Mouse (Mus musculus) midbrain, embryonic 14.5 days (tissue): ENCODE results near the gene Rps6ka1. TPM values are rescaled to one million over a fixed set of nuclear protein-coding genes. Genes with fewer than 3 reads are reported as not detected.
A peak's percentile ranks its signal among the peaks of the same experiment; 100 is the strongest.

Experiments used
- ATAC-seq: fragments of 200-750 bp; cut with Nextera tagmentation; 2 replicates; pipeline ENCODE4 v1.8.0; 2017; ENCODE audit warnings: moderate number of reproducible peaks, moderate library complexity; ENCODE audit not compliant: low FRiP score, low TSS enrichment
- DNase-seq: peaks from one replicate; pipeline ENCODE4 v3.0.0-alpha.2; 2015
- H3K27ac ChIP-seq: fragments of 300-500 bp; sonication (generic); replicated peaks from 2 replicates; pipeline ENCODE4 v1.5.1; 2014; ENCODE audit warnings: mild to moderate bottlenecking, low read depth, low read length, moderate library complexity
- H3K27me3 ChIP-seq: fragments of 300-500 bp; sonication (generic); 2 replicates; pipeline ENCODE4 v1.6.1; 2014; ENCODE audit warnings: low read length, control low read depth, mixed read lengths; ENCODE audit not compliant: control insufficient read depth, insufficient read depth
- H3K36me3 ChIP-seq: fragments of 300-500 bp; sonication (generic); 2 replicates; pipeline ENCODE4 v1.6.1; 2014; ENCODE audit warnings: low read length, control low read depth; ENCODE audit not compliant: control insufficient read depth, insufficient read depth
- H3K4me1 ChIP-seq: fragments of 300-500 bp; sonication (generic); 2 replicates; pipeline ENCODE4 v1.6.1; 2014; ENCODE audit warnings: mild to moderate bottlenecking, antibody characterized with exemption, low read length, control low read depth; ENCODE audit not compliant: control insufficient read depth, insufficient read depth
- H3K4me2 ChIP-seq: fragments of 300-500 bp; sonication (generic); 2 replicates; pipeline ENCODE4 v1.6.1; 2014; ENCODE audit warnings: mild to moderate bottlenecking, low read length, moderate library complexity
- H3K4me3 ChIP-seq: fragments of 300-500 bp; sonication (generic); replicated peaks from 2 replicates; pipeline ENCODE4 v1.5.1; 2014; ENCODE audit warnings: low read depth, low read length
- H3K9ac ChIP-seq: fragments of 300-500 bp; sonication (generic); replicated peaks from 2 replicates; pipeline ENCODE4 v1.6.1; 2014; ENCODE audit warnings: mild to moderate bottlenecking, low read length, moderate library complexity
- H3K9me3 ChIP-seq: fragments of 300-500 bp; sonication (generic); 2 replicates; pipeline ENCODE4 v1.6.1; 2016; ENCODE audit warnings: low read length, control low read depth, mixed read lengths; ENCODE audit not compliant: control insufficient read depth
- WGBS: fragments of 180-500 bp; shearing (Covaris S2); extraction: QIAGEN DNeasy Blood & Tissue Kit; methylation state at CpG from one replicate; pipeline ENCODE4 v1.1.7; 2014; 5-methylcytosine and 5-hydroxymethylcytosine counted together
- polyA plus RNA-seq: library from polyadenylated mRNA; unstranded; fragments of >200 nt; fragmentation: Nextera tagmentation; extraction: Ambion mirVana; gene quantifications from 2 replicates; pipeline ENCODE4 v1.2.1, GENCODE M21; 2014

Rps6ka1 gene
- polyA plus RNA-seq, 1 experiment from 2014 or later = 22.0 TPM

DNA sequence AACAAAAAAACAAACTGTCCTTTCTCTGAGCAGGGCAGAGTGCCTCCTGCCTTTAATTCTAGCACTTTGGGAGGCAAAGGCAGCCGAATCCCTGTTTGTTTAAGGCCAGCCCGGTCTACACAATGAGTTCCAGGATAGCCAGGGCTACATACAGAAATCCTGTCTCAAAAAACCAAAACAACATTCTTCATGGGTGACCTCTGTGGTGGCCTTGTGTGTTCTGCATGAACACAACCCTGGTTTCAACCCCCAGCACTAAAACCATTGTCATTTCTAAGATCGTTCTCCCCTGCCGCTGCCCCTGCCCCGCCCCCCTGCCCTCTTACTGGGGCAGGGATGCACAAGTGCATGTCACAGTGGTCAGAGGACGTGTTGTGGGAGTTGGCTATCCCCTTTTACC is 13.3 kb upstream of the Rps6ka1 start:
- WGBS = 82% methylated on average over 6 of the region's 6 CpGs
- H3K27me3 ChIP-seq = no peaks in the 10 kb centered on the region
- no peaks in the 10 kb centered on the region for H3K36me3 ChIP-seq
- H3K4me2 ChIP-seq = no peak overlapping the region
- H3K4me3 ChIP-seq = no peak overlapping the region
- H3K27ac ChIP-seq = no peak overlapping the region
- H3K9ac ChIP-seq = no peak overlapping the region
- ATAC-seq (no peak), DNase-seq (no peak)
- no peaks in the 10 kb centered on the region for H3K4me1 ChIP-seq
- no peaks in the 10 kb centered on the region for H3K9me3 ChIP-seq

DNA sequence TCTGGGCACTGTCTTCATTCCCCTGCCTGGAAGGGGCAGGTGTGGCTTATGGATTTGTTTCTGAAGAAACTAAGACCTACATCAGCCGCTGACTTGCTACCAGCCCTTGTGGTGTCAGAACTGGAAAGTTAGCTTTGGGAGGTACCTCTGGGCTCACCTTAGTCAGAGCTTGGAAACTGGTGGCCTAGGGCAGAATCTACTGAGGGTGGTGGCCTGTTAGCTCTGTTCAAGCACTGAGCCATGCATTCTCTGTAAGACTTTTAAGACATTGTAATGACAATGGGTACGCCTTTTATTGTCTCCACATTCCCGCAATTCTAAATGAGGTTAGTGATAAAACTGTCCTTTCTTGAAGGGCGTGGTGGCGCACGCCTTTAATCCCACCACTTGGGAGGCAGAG is 12.8 kb upstream of the Rps6ka1 start:
- 90% methylated on average over 6 of the region's 6 CpGs for WGBS

DNA sequence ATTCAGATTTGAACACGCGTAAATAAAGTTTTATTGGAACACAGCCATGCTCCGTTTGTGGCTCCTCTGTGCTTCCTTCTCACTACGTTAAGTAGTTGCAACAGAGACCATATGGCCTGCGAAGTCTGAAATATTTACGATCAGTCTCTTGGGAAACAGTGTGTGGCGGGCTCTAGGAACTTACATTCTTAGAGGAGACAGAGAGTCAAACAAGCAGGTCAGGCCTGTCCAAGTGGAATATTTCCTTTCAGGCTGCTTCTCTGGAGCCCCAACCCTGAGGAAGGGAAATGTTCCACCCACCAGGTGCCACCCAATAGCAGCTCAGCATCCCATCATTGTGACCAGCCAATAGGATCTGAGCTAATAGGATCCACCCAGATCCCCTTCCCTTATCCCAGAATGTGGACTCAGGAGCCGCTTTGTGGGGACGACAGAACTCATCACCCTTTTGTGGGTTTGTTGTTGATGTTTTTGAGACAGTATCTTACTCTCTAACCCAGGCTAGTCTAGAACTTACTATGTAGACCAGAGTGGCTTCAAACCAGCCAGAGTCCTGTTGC is 11.7 kb upstream of the Rps6ka1 start:
- Histone ChIP-seq H3K4me3 (no peak overlapping the region), H3K9me3 (no peaks in the 10 kb centered on the region), H3K4me2 (no peak overlapping the region), H3K36me3 (no peaks in the 10 kb centered on the region), H3K27me3 (no peaks in the 10 kb centered on the region), H3K4me1 (no peaks in the 10 kb centered on the region), H3K9ac (no peak overlapping the region), H3K27ac (no peak overlapping the region)
- WGBS = 80% methylated on average over 9 of the region's 9 CpGs
- DNase-seq = no peak
- ATAC-seq = no peak

More for the DNA sequence above, 12.8 kb upstream of the Rps6ka1 start:
- Histone ChIP-seq H3K4me3 (no peak overlapping the region), H3K36me3 (no peaks in the 10 kb centered on the region), H3K9me3 (no peaks in the 10 kb centered on the region), H3K27ac (no peak overlapping the region), H3K4me1 (no peaks in the 10 kb centered on the region), H3K9ac (no peak overlapping the region), H3K4me2 (no peak overlapping the region), H3K27me3 (no peaks in the 10 kb centered on the region)
- no peak for ATAC-seq
- DNase-seq = no peak

GRCm38 (mm10) chr4:133898151-133898550 is 10.6 kb upstream of the Rps6ka1 start:
- H3K4me3 ChIP-seq = no peak overlapping the region
- no peaks in the 10 kb centered on the region for H3K9me3 ChIP-seq
- H3K4me2 ChIP-seq = no peak overlapping the region
- H3K36me3 ChIP-seq = no peaks in the 10 kb centered on the region
- ATAC-seq (no peak), DNase-seq (no peak)
- H3K9ac ChIP-seq = no peak overlapping the region
- 27% methylated on average over 6 of the region's 6 CpGs for WGBS
- no peak overlapping the region for H3K27ac ChIP-seq
- no peaks in the 10 kb centered on the region for H3K27me3 ChIP-seq
- no peaks in the 10 kb centered on the region for H3K4me1 ChIP-seq

- ATAC-seq (no peak), DNase-seq (no peak)
- Histone ChIP-seq H3K9me3 (no peaks in the 10 kb centered on the region), H3K36me3 (no peaks in the 10 kb centered on the region), H3K4me1 (no peaks in the 10 kb centered on the region), H3K27me3 (no peaks in the 10 kb centered on the region), H3K4me2 (no peak overlapping the region), H3K9ac (no peak overlapping the region), H3K27ac (no peak overlapping the region), H3K4me3 (no peak overlapping the region)
- 63% methylated on average over 11 of the region's 11 CpGs for WGBS
These were observed 9.9 kb upstream of the Rps6ka1 start for GRCm38 (mm10) chr4:133897431-133897891.

DNA sequence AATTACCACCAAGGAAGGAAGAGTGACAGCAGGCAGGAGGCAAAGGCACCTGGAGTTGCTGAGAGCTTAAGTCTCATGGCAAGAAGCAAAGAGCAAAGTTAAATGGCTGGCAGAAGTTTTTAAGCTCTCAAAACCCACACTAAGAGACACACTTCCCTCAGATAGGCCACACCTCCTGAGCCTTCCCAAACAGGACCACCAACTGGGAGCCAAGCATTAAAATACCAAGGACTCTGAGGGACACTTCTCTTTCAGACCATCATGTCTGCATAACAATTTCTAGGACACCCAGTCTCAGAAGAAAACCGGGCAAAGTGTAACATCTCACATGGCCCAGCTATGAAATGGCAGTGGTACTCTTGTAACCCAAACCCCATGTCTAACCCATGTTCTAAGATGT is 9.4 kb upstream of the Rps6ka1 start:
- H3K36me3 ChIP-seq = no peaks in the 10 kb centered on the region
- no peak overlapping the region for H3K4me3 ChIP-seq
- ATAC-seq = no peak
- no peak overlapping the region for H3K4me2 ChIP-seq
- no peaks in the 10 kb centered on the region for H3K9me3 ChIP-seq
- no peak overlapping the region for H3K27ac ChIP-seq
- no peak overlapping the region for H3K9ac ChIP-seq
- H3K27me3 ChIP-seq = no peaks in the 10 kb centered on the region
- H3K4me1 ChIP-seq = no peaks in the 10 kb centered on the region
- DNase-seq = no peak
- 71% methylated on average over 1 of the region's 1 CpGs for WGBS

GRCm38 (mm10) chr4:133896002-133896401 is 8.4 kb upstream of the Rps6ka1 start:
- 98% methylated on average over 3 of the region's 3 CpGs for WGBS
- Histone ChIP-seq H3K9ac (no peak overlapping the region), H3K4me3 (no peak overlapping the region), H3K27ac (no peak overlapping the region), H3K4me2 (no peak overlapping the region), H3K27me3 (no peaks in the 10 kb centered on the region), H3K36me3 (no peaks in the 10 kb centered on the region), H3K4me1 (no peaks in the 10 kb centered on the region), H3K9me3 (no peaks in the 10 kb centered on the region)
- DNase-seq (no peak), ATAC-seq (no peak)

GRCm38 (mm10) chr4:133887249-133887648 is 348 bp downstream of the Rps6ka1 start:
- no peaks in the 10 kb centered on the region for H3K36me3 ChIP-seq
- no peaks in the 10 kb centered on the region for H3K27me3 ChIP-seq
- peak overlapping the region; percentile 75 for H3K4me3 ChIP-seq
- H3K27ac ChIP-seq = peak overlapping the region; percentile 80
- WGBS = under 1% methylated on average over 29 of the region's 32 CpGs
- H3K9ac ChIP-seq = peak overlapping the region; percentile 81
- ATAC-seq = peak; percentile 44; the same call in 1 of the 2 replicates
- no peaks in the 10 kb centered on the region for H3K4me1 ChIP-seq
- peak overlapping the region; percentile 93 for H3K4me2 ChIP-seq
- no peak for DNase-seq
- H3K9me3 ChIP-seq = no peaks in the 10 kb centered on the region

DNA sequence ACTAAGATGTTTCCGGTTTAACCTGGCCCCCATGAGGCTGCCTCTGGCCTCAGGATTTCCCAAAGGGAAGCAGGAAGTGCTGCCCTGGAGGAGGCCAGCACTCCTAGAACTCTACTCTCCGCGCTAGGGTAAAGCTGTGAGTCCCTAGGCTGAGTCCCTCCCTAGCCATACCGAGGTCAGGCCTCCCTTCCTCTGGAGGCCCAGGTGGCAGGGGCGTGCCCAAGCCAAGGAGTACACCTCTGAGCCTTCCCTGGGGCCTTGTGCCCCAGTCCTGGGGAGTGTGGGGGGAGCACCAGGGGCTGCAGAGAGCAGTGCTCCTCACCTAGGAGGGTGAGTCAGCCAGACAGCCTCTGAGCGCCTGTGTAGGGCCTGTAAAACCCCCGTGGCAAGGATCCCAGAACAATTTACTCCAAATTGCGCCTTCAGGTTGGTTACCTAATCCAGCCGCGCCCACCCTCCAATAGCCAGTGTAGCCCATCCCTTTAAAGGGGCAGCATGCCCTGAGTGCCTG is 1.6 kb downstream of the Rps6ka1 start:
- Histone ChIP-seq H3K4me2 (peak overlapping the region; percentile 93; the same call in 1 of the 2 replicates), H3K27ac (no peak overlapping the region), H3K4me1 (no peaks in the 10 kb centered on the region), H3K9me3 (no peaks in the 10 kb centered on the region), H3K36me3 (no peaks in the 10 kb centered on the region), H3K9ac (no peak overlapping the region), H3K27me3 (no peaks in the 10 kb centered on the region), H3K4me3 (peak overlapping the region; percentile 75; the same call in 1 of the 2 replicates)
- WGBS = 29% methylated on average over 10 of the region's 10 CpGs
- ATAC-seq (no peak), DNase-seq (no peak)
